Mouse (Mus musculus) MEL (cell line): ENCODE data around the gene Gm17581.

Experiments
- CTCF ChIP-seq, 3 experiments: IDR thresholded peaks in 2 of 3; conservative IDR thresholded peaks in 1 of 3; 2 replicates each; pipeline ENCODE4 v1.5.1; 2011 to 2012; ENCODE audit warnings: low read length in 3 of 3, low read depth in 2 of 3, mild to moderate bottlenecking in 2 of 3, improper control_type of control experiment in 1 of 3, inconsistent platforms in 1 of 3, mixed read lengths in 1 of 3, moderate library complexity in 1 of 3; ENCODE audit not compliant: control insufficient read depth in 1 of 3, insufficient read depth in 1 of 3, poor library complexity in 1 of 3, severe bottlenecking in 1 of 3
- E2F4 ChIP-seq: IDR thresholded peaks from 2 replicates; pipeline ENCODE4 v1.6.1; 2011; ENCODE audit warnings: low read depth, low read length, improper control_type of control experiment, borderline replicate concordance
- ELF1 ChIP-seq: IDR thresholded peaks from 2 replicates; pipeline ENCODE4 v1.6.1; 2014; ENCODE audit warnings: low read depth, mild to moderate bottlenecking, inconsistent platforms, low read length, improper control_type of control experiment, moderate library complexity
- EP300 ChIP-seq, 2 experiments: IDR thresholded peaks; 2 replicates each; pipeline ENCODE4 v1.6.1; 2011; ENCODE audit warnings: improper control_type of control experiment in 2 of 2, low read length in 2 of 2, low read depth in 1 of 2, mild to moderate bottlenecking in 1 of 2
- ETS1 ChIP-seq: IDR thresholded peaks from 2 replicates; pipeline ENCODE4 v1.6.1; 2012; ENCODE audit warnings: low read depth, mild to moderate bottlenecking, inconsistent platforms, low read length, improper control_type of control experiment, moderate library complexity
- HCFC1 ChIP-seq: IDR thresholded peaks from 2 replicates; pipeline ENCODE4 v1.6.1; 2012; ENCODE audit warnings: low read depth, mild to moderate bottlenecking, inconsistent platforms, low read length, improper control_type of control experiment, moderate library complexity
- JUND ChIP-seq: IDR thresholded peaks from 2 replicates; pipeline ENCODE4 v1.6.1; 2011; ENCODE audit warnings: low read depth, mild to moderate bottlenecking, improper control_type of control experiment, low read length
- MYB ChIP-seq: IDR thresholded peaks from 2 replicates; pipeline ENCODE4 v1.6.1; 2011; ENCODE audit warnings: mild to moderate bottlenecking, low read depth, low read length, improper control_type of control experiment
- MYC ChIP-seq: IDR thresholded peaks from 2 replicates; pipeline ENCODE4 v1.6.1; 2011; ENCODE audit warnings: low read depth, mild to moderate bottlenecking, low read length, improper control_type of control experiment, moderate library complexity
- POLR2A ChIP-seq, 2 experiments: IDR thresholded peaks; 2 replicates each; pipeline ENCODE4 v1.6.1; 2011 to 2012; ENCODE audit warnings: low read length in 2 of 2, mild to moderate bottlenecking in 2 of 2, control low read depth in 1 of 2, improper control_type of control experiment in 1 of 2, low read depth in 1 of 2, moderate library complexity in 1 of 2; ENCODE audit not compliant: control insufficient read depth in 1 of 2, insufficient read depth in 1 of 2, poor library complexity in 1 of 2
- POLR2AphosphoS5 ChIP-seq: IDR thresholded peaks from 2 replicates; pipeline ENCODE4 v1.6.1; 2012; ENCODE audit warnings: low read depth, borderline replicate concordance, mild to moderate bottlenecking, inconsistent platforms, low read length, moderate library complexity, mixed read lengths
- TCF12 ChIP-seq: IDR thresholded peaks from 2 replicates; pipeline ENCODE4 v1.6.1; 2014; ENCODE audit warnings: low read depth, mild to moderate bottlenecking, inconsistent platforms, low read length, improper control_type of control experiment, moderate library complexity
- ZC3H11A ChIP-seq: IDR thresholded peaks from 2 replicates; pipeline ENCODE4 v1.6.1; 2012; ENCODE audit warnings: low read depth, mild to moderate bottlenecking, inconsistent platforms, low read length, improper control_type of control experiment
- ZNF384 ChIP-seq: IDR thresholded peaks from 2 replicates; pipeline ENCODE4 v1.6.1; 2012; ENCODE audit warnings: low read depth, mild to moderate bottlenecking, inconsistent platforms, low read length, improper control_type of control experiment

GRCm38 (mm10) chr2:155774927-155775684 is 39.4 kb upstream of the Gm17581 start, which contains the start of gene Mmp24:
- TF ChIP-seq EP300 (IDR thresholded peaks at IDR 0.05; ENCODE audit: low read depth in 1 of 2, low read length in 2 of 2) (no peak), CTCF (IDR thresholded peaks at IDR 0.05 in 2 of 3, conservative IDR thresholded peaks at IDR 0.05 in 1 of 3; ENCODE audit: control insufficient read depth in 1 of 3, insufficient read depth in 1 of 3, low read depth in 2 of 3, low read length in 3 of 3, poor library complexity in 1 of 3, severe bottlenecking in 1 of 3) (no peak), TCF12 (no peak), POLR2A (IDR thresholded peaks at IDR 0.05; ENCODE audit: control insufficient read depth in 1 of 2, insufficient read depth in 1 of 2, low read depth in 1 of 2, low read length in 2 of 2, poor library complexity in 1 of 2) (no peak), HCFC1 (no peak), JUND (no peak), ETS1 (no peak), E2F4 (no peak), ZNF384 (no peak), MYB (no peak), ELF1 (no peak), ZC3H11A (no peak), POLR2AphosphoS5 (no peak), MYC (no peak)
